Mouse (Mus musculus) layer of hippocampus, postnatal 14 days (tissue): ENCODE measurements at regions not wholly inside any gene's neighbourhood (a gene's known extent, or its start where the extent isn't known, plus 50 kb on each side); places are given as distances from the start of the nearest gene placed in this dataset.

ENCODE experiments used
- DNase-seq, 2 experiments: peaks; one replicate each; pipeline ENCODE4 v3.0.0; 2021 to 2022; ENCODE audit warnings: low spot score in 2 of 2, mixed read lengths in 1 of 2

- DNase-seq: peak in 1 of 2 experiments; percentile 54
Observed at GRCm38 (mm10) chr6:80862256-80862655, 843.6 kb downstream of the Lrrtm4 start.

DNA sequence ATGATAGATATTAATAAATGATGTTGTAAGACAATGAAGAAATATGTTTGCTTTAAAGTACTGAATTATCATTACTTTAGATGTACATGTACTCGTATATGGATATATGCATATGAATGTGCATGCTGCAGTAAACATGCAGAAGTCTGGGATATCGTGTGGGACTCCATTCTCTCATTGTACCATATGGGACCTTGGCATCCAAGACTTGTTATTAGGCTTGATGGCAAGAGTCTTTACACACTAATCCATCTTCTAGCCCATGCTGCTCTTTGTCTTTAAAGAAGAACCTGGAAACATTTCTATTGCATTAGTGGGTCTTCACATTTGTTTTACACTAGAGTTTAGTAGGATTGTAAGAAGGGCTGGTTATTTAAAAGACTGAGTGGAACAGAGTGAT lies 844.1 kb downstream of the Lrrtm4 start:
- DNase-seq: no peak

GRCm38 (mm10) chr6:80865809-80866603 lies 847.3 kb downstream of the Lrrtm4 start:
- no peak for DNase-seq

GRCm38 (mm10) chr6:80885363-80885762 lies 866.7 kb downstream of the Lrrtm4 start:
- DNase-seq: no peak

- DNase-seq: peak in 1 of 2 experiments; percentile 83
Observed at GRCm38 (mm10) chr6:80905220-80905619, 886.5 kb downstream of the Lrrtm4 start.

DNA sequence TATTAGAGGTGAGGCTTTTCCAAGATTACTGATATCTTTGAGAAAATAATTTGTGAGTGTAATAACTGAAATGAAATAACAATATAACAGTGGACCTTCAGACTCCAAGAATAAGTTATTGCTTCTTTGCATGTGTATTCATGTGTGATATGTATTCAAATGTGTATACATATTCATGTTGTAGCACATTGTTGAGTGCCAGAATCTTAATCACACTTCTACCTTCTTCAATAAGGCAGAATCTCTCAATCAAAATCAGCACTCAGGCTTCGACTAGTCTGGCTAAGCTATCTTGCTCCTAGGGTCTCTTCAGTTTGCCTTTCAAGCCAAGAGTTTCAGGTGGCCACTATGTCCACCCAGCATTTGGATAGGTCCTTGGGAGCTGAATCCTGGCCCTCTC lies 911.1 kb downstream of the Lrrtm4 start:
- DNase-seq: no peak

GRCm38 (mm10) chr6:80975162-80975561 lies 948.3 kb upstream of the Gcfc2 start:
- DNase-seq: no peak

- no peak for DNase-seq
Observed at GRCm38 (mm10) chr6:80993511-80993910, 930.0 kb upstream of the Gcfc2 start.

- DNase-seq: no peak
Observed at GRCm38 (mm10) chr6:81024531-81024930, 898.9 kb upstream of the Gcfc2 start.
